Mouse (Mus musculus) CH12.LX (cell line): Measurements from ENCODE around the gene S100a6.

Experiments used
- CTCF ChIP-seq, 2 experiments: IDR thresholded peaks in 1 of 2; conservative IDR thresholded peaks in 1 of 2; 2 replicates each; pipeline ENCODE4 v1.5.1; 2011 to 2012; ENCODE audit warnings: low read depth in 2 of 2, low read length in 2 of 2, improper control_type of control experiment in 1 of 2, inconsistent platforms in 1 of 2, mild to moderate bottlenecking in 1 of 2, moderate library complexity in 1 of 2
- NELFE ChIP-seq: IDR thresholded peaks from 2 replicates; pipeline ENCODE4 v1.6.1; 2011; ENCODE audit warnings: low read depth, low read length, improper control_type of control experiment
- ZNF384 ChIP-seq: IDR thresholded peaks from 2 replicates; pipeline ENCODE4 v1.6.1; 2012; ENCODE audit warnings: low read depth, low read length, improper control_type of control experiment, inconsistent platforms

DNA sequence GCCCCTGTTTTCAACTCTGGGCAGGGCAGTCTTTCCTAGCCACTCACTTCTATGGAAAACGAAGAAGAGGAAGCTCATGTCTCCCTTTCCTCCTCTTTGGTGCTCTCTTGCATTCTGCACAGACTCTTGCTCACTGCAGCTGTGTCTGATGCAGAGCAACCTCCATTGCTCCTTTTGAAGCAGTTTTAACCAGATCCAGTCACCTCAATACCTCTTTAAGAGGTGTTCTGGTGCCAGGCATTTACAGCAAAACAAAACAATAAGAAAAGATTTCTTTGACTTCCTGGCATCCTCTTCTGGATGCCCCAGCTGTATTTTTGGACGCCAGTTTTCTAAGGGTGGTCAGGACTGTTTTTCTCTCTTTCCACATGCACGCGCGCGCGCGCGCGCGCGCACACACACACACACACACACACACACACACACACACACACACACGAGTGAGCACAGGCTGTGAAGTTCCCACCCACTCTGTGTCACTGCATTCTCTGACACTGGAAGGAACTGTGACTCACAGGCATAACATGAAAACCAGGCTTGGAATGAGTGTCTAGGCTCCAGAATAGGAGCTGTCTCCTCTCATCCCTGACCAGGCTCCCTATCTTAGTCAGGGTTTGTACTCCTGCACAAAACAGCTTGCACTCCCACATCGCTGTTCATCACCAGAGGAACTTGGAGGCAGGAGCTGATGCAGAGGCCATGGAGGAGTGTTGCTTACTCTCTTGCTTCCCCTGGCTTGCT lies 25.2 kb upstream of the S100a6 start:
- TF ChIP-seq ZNF384 (no peak), CTCF (conservative IDR thresholded peaks at IDR 0.05 in 1 of 2, IDR thresholded peaks at IDR 0.05 in 1 of 2; ENCODE audit: low read depth in 2 of 2, low read length in 2 of 2) (no peak), NELFE (no peak)
